Mouse (Mus musculus): ENCODE measurements around the gene Plcz1.

Plcz1 gene

DNA sequence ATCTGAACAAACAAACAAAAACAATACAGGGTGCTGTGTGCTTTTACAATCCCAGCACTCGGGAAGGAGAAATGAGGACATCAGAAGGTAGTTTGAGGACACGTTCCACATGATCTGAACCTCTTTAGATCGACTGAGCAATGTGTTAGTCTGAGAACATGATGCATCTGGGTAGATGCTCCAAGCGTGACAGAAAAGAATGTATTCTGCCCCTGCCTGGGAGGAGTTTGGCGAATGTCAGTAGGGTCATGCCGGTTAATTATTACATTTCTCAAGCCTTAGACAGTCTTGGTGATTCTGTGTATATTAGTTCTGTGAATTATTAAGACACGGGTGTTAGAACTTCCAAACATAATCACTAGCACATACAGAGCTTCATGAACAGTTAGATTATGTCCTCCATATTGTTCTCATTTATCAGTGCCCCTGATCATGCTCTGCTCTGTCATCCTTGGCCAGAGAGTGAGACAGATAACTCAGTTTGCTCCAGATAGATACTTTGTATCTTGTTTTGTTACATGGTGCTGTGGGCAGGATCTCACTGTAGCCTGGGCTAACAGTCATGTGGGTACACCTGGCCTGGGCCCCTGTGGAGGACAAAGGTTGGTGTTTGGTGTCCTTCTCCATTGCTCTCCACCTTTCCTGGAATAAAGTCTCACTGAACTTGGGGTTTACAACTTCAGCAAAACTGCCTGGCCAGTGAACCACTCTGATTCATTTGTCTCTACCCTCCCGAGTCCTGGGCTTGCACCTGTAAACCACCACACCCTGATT, 94.0 kb downstream of the Plcz1 start:
- DNase-seq (ENCODE audit: low read depth, low spot score) = peak; percentile 6

Data from brain, adult 2 months (tissue).